Mouse (Mus musculus) thymus, adult 2 months (tissue): ENCODE results near the gene Meis2.

ENCODE experiments used
- CTCF ChIP-seq: fragments of 200-500 bp; IDR thresholded peaks from 2 replicates; pipeline ENCODE4 v1.5.1; 2012; ENCODE audit warnings: mild to moderate bottlenecking, control low read depth, low read length, moderate library complexity, borderline replicate concordance; ENCODE audit not compliant: control insufficient read depth, poor library complexity, insufficient read depth; ENCODE audit errors: extremely low read depth
- POLR2A ChIP-seq: fragments of 200-500 bp; IDR thresholded peaks from 2 replicates; pipeline ENCODE4 v1.6.1; 2012; ENCODE audit warnings: mild to moderate bottlenecking, low read length, control low read depth, moderate library complexity; ENCODE audit not compliant: control insufficient read depth, poor library complexity, insufficient read depth; ENCODE audit errors: extremely low read depth

GRCm38 (mm10) chr2:115950645-115951044 is 115.0 kb downstream of the Meis2 start:
- no peak for TF ChIP-seq POLR2A
- no peak for TF ChIP-seq CTCF
